17 mouse cellular contexts compared by ENCODE assay signal in the genomic region with DNA sequence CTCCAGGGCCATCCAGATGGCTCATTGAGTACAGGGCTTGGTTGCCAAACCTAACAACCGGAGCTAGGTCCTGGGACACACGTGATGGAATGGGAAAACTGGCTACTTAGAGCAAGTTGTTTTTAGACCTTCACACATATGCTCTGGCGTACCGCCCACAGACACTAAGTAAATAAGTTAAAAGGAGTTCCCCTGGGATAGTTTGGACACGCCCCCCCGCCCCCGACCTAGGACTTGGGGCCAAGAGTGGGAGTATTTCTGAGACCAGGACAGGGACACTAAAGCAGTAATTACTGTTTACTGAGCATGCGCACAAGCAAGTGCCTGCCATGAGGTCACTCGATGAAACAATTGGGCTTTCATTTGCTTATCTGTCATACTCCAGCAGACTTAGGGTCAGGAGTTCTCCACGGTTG. TPM values are rescaled to one million over a fixed set of nuclear protein-coding genes. Genes with fewer than 3 reads are reported as not detected.
A peak's percentile ranks its signal among the peaks of the same experiment; 100 is the strongest.
DNase-seq lines count a peak whose midpoint lies in the region; ATAC-seq lines count a peak whose summit lies in the region.
"Had no signal": no experiment of that assay in that cellular context is flagged by ENCODE, and none has a peak within 500 bp of the region (broad histone marks: within the 10 kb centered on the region; RNA-seq: fewer than 3 reads in every experiment).

No protein-coding gene starts in this region.

- 64% methylated on average over 10 of the region's 10 CpGs for WGBS in heart, embryonic 16.5 days
- WGBS in liver, embryonic 16.5 days (ENCODE audit: insufficient replicate concordance), result 68% methylated on average over 10 of the region's 10 CpGs
- WGBS in forebrain, embryonic 13.5 days, result 84% methylated on average over 10 of the region's 10 CpGs

- no peak overlapping the region for H3K27ac ChIP-seq in heart, embryonic 16.5 days (ENCODE audit: low read length)
- peak overlapping the region; percentile 67; the same call in 1 of the 2 replicates for H3K27ac ChIP-seq in liver, embryonic 16.5 days (ENCODE audit: low read length)
- no peak overlapping the region for H3K27ac ChIP-seq in forebrain, embryonic 13.5 days
- H3K27ac ChIP-seq: heart, embryonic 15.5 days; macrophage had no signal

- H3K9ac ChIP-seq in heart, embryonic 16.5 days (ENCODE audit: low read length), result no peak overlapping the region
- no peak overlapping the region for H3K9ac ChIP-seq in liver, embryonic 16.5 days (ENCODE audit: low read depth, low read length)
- H3K9ac ChIP-seq in forebrain, embryonic 13.5 days, result no peak overlapping the region
- H3K9ac ChIP-seq: heart, embryonic 15.5 days had no signal

- ATAC-seq in heart, embryonic 16.5 days (replicated peaks; ENCODE audit: extremely low read depth, insufficient read depth, low FRiP score), result peak; percentile 28; the same call in 1 of the 2 replicates
- peak; percentile 78 for ATAC-seq in liver, embryonic 16.5 days (ENCODE audit: low read depth)
- ATAC-seq in forebrain, embryonic 13.5 days, result no peak
- ATAC-seq: inflammation-experienced regulatory T-cells, adult 6 months; midbrain, embryonic 16.5 days had no signal

- H3K4me1 ChIP-seq in heart, embryonic 16.5 days (ENCODE audit: control insufficient read depth, insufficient read depth, low read length), result peaks cover 6% of the 10 kb centered on the region; the same call in 1 of the 2 replicates
- peaks cover 5% of the 10 kb centered on the region for H3K4me1 ChIP-seq in liver, embryonic 16.5 days (ENCODE audit: control insufficient read depth, low read depth, low read length)
- no peaks in the 10 kb centered on the region for H3K4me1 ChIP-seq in forebrain, embryonic 13.5 days

- H3K36me3 ChIP-seq in heart, embryonic 16.5 days (ENCODE audit: control insufficient read depth, insufficient read depth), result no peaks in the 10 kb centered on the region
- H3K36me3 ChIP-seq in liver, embryonic 16.5 days (ENCODE audit: control insufficient read depth, insufficient read depth), result no peaks in the 10 kb centered on the region
- no peaks in the 10 kb centered on the region for H3K36me3 ChIP-seq in forebrain, embryonic 13.5 days (ENCODE audit: poor library complexity, severe bottlenecking)
- H3K36me3 ChIP-seq: heart, embryonic 15.5 days had no signal

- DNase-seq in heart, adult 11 months, result no peak
- peak; percentile 12 to 37 for DNase-seq in kidney, postnatal 25 days
- no peak for DNase-seq in kidney, postnatal 14 days
- DNase-seq in embryo, embryonic 10.5 days (ENCODE audit: low spot score), result peak; percentile 61
- no peak for DNase-seq in right cerebral cortex, postnatal 4 days
- DNase-seq: adrenal gland, adult 2 months; cerebellum, adult 2 months; gastrocnemius, postnatal 25 days had no signal

- H3K4me3 ChIP-seq in heart, embryonic 16.5 days (ENCODE audit: low read length), result no peak overlapping the region
- no peak overlapping the region for H3K4me3 ChIP-seq in liver, embryonic 16.5 days (ENCODE audit: low read depth, low read length)
- no peak overlapping the region for H3K4me3 ChIP-seq in forebrain, embryonic 13.5 days
- H3K4me3 ChIP-seq: heart, embryonic 15.5 days had no signal

- H3K9me3 ChIP-seq in heart, embryonic 16.5 days (replicated peaks; ENCODE audit: control insufficient read depth, low read length), result no peaks in the 10 kb centered on the region
- H3K9me3 ChIP-seq in liver, embryonic 16.5 days (replicated peaks; ENCODE audit: control insufficient read depth, low read length), result no peaks in the 10 kb centered on the region
- no peaks in the 10 kb centered on the region for H3K9me3 ChIP-seq in forebrain, embryonic 13.5 days (replicated peaks)
- H3K9me3 ChIP-seq: heart, embryonic 15.5 days had no signal

- H3K4me2 ChIP-seq in heart, embryonic 16.5 days (ENCODE audit: low read depth, low read length), result no peak overlapping the region
- H3K4me2 ChIP-seq in liver, embryonic 16.5 days (ENCODE audit: low read depth, low read length), result no peak overlapping the region
- H3K4me2 ChIP-seq in forebrain, embryonic 13.5 days, result no peak overlapping the region
- H3K4me2 ChIP-seq: heart, embryonic 15.5 days had no signal

- H3K27me3 ChIP-seq in heart, embryonic 16.5 days (ENCODE audit: control insufficient read depth, insufficient read depth, low read length), result peaks cover 4% of the 10 kb centered on the region; the same call in 1 of the 2 replicates
- no peaks in the 10 kb centered on the region for H3K27me3 ChIP-seq in liver, embryonic 16.5 days (ENCODE audit: control insufficient read depth, insufficient read depth, low read depth, low read length)
- H3K27me3 ChIP-seq in forebrain, embryonic 13.5 days, result peaks cover 21% of the 10 kb centered on the region

RNA-seq across cellular contexts. Expression of gene Tmem174, which starts 42.5 kb away (rescaled TPM):
- polyA plus RNA-seq in heart, embryonic 16.5 days (2015; fragmentation: Nextera tagmentation; extraction: Ambion mirVana), result not detected in 2 replicates
- polyA plus RNA-seq in liver, embryonic 16.5 days (2015; fragmentation: Nextera tagmentation; extraction: Ambion mirVana), result not detected in 2 replicates
- polyA plus RNA-seq in forebrain, embryonic 13.5 days (2015; fragmentation: Nextera tagmentation; extraction: Ambion mirVana), result not detected in 2 replicates
- polyA plus RNA-seq: adrenal gland, adult 2 months; embryonic facial prominence, embryonic 11.5 days; heart, embryonic 15.5 days; inflammation-experienced regulatory T-cells, adult 6 months; macrophage; midbrain, embryonic 16.5 days; neural tube, embryonic 11.5 days had no signal

Comparison
In these comparisons a context has a peak if more than half of its experiments do, and no peak if none do; other contexts are left out.
1. DNase-seq: peak in kidney, postnatal 25 days (2 of 2) and embryo, embryonic 10.5 days (single experiment); none in heart, adult 11 months (single experiment), kidney, postnatal 14 days (single experiment) and right cerebral cortex, postnatal 4 days (single experiment).